Mouse (Mus musculus): ENCODE measurements around the gene Polr3b.

Polr3b gene

DNA sequence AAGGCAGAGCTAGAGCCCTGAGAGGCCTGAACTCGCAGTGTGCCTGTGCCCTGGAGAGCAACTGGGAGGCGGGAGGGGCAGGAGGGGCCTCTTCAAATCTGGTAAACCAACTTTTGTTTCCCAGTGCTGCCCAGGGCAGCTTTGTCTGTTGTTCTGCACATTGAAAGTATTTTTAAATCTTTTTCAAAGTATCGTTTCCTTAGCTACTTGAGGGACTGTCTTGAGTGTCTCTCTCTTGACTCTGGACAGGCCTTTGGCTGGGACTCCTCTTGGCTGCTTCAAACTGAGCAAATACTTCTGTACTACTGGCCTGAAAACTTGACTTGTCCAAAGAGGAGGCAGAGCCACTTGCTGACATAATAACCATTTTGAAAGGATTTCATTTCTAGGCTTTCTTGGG lies 11.3 kb upstream of the Polr3b start:
- DNase-seq (ENCODE audit: low spot score in 2 of 2), result no peak

GRCm38 (mm10) chr10:84611664-84612063 lies 10.4 kb upstream of the Polr3b start:
- DNase-seq (ENCODE audit: low spot score in 2 of 2), result no peak

- no peak for DNase-seq (ENCODE audit: low spot score in 2 of 2)
Measured at GRCm38 (mm10) chr10:84612281-84612680, 9.8 kb upstream of the Polr3b start.

DNA sequence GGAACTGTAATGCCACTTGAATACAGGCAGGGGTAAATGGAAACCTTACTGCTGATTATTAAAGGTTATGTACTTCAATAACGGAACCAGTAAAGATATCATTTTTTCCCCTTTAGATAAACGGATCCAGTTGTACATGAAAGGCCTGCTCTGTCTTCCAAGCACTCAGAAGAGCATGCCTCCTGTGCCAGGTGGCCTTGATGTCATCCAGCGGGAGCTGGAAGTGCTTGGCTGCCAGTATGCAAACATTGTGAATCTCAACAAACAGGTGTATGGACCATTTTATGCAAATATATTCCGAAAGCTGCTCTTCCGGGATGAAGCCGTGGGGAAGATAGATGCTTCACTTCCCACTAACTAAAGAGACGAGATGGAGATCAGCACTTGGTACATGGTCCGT lies 8.7 kb upstream of the Polr3b start:
- no peak for DNase-seq (ENCODE audit: low spot score in 2 of 2)

- DNase-seq (ENCODE audit: low spot score in 2 of 2), result no peak
Measured at GRCm38 (mm10) chr10:84615076-84615475, 7.0 kb upstream of the Polr3b start.

GRCm38 (mm10) chr10:84631182-84631581 lies 9.1 kb downstream of the Polr3b start:
- no peak for DNase-seq (ENCODE audit: low spot score in 2 of 2)

DNA sequence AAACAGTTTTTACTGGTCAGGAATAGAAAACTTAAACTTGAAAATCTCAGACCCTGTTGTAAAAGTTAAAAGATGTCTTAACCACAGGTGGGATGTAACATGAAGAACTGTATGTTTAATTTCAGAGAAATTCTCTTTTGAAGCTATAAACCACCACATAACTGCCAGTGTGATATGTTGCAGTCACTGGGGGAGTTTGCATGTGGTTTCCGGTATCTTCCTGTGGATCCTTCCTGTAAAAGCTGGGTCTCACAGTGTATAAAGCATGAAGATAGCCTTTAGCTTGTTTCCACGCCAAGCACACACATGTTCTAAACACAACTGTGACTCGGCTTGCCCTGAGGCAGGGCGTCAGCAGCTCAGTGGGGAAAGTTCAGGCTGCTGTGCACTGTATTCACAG lies 9.9 kb downstream of the Polr3b start:
- DNase-seq (ENCODE audit: low spot score in 2 of 2), result no peak

DNA sequence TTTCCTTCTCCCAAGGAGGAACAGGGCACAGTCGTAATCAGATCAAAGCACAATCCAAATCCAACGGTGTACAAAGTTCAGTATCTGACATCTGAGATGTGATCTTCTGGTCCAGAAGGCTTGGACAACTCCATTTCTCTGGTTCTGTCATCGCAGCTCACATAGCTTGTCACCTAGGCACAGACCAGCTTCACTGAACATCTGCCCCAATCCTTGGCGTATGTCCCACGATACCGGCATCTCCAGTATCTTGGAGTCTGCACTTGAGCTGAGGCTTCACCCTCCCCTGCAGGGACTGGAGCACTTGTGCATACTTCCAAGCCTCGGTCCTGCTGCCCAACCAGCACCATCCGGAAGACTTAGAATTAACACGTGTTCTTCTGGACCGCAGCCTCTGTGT lies 14.6 kb downstream of the Polr3b start:
- no peak for DNase-seq (ENCODE audit: low spot score in 2 of 2)

DNA sequence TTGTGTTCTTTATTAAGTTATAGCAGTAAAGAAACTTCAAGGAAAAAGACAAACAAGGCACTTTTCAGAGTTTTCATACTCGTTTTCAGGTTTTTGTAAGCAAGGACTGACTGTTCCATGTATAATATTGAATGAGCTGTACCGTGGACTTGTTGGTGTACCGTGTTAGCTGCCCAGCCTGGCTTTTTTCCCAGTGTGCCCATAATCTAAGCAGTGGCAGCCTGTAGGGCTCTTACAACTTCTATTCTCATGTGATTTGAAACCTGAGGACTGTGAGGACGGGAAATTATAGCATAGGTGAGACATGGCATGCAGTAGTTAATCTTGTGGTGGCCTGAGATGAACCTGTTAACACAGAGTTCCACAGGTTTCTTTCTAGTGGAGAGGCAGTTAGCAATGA lies 16.3 kb downstream of the Polr3b start:
- no peak for DNase-seq (ENCODE audit: low spot score in 2 of 2)

DNA sequence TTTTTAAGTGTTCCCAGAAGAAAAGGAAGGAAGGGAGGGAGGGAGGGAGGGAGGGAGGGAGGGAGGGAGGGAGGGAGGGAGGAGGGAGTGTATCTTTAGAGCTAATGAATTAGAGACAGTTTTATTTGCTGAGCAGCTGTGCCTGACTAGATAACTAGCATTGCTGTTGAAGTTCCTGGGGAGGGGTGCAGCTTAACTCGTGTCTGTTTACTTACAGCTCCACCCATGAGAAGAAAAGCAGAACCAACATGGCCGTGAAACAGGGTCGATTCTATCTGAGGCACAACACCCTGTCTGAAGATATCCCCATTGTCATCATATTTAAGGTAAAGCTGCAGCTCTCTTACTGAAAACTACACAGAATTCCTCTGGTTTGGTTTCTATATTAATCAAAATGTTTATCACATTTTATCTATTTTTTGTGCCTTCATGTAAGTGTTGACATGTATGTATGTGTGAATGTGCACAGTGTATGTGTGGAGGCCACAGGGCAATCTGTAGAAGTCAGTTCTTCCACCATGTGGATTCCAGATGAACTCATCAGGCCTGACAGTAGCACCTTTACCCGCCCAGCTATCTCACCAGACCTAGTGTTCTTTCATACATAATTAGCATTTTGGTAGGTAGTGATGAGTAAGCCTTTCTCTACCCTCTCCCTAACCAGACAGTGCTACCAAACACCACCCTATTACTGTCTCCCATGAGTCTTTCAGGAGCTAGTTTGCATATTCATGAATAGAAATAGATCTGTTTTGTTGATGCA lies 17.6 kb downstream of the Polr3b start:
- DNase-seq (ENCODE audit: low spot score in 2 of 2), result no peak

DNA sequence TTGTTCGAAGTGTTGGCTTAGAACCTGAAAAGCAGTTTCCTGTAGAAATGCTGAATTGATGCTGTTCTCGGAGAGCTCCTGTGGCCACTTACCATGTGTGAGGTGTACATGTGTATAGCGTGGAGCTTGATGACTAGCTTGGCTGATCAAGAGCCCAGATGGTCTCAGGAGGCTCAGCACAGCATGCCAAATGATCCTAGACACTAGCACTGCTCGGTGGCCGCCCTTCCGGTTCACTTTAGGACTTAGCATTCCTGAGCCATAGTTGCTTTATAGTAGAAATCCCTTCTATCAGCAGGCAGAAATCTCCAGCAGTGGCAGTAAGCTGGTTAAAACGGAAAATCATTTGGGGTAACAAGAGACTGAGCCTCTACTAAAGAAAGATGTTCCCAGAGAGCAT lies 18.8 kb downstream of the Polr3b start:
- DNase-seq (ENCODE audit: low spot score in 2 of 2), result no peak

- DNase-seq (ENCODE audit: low spot score in 2 of 2), result no peak
Measured at GRCm38 (mm10) chr10:84641576-84641975, 19.5 kb downstream of the Polr3b start.

GRCm38 (mm10) chr10:84645940-84646339 lies 23.8 kb downstream of the Polr3b start:
- no peak for DNase-seq (ENCODE audit: low spot score in 2 of 2)

DNA sequence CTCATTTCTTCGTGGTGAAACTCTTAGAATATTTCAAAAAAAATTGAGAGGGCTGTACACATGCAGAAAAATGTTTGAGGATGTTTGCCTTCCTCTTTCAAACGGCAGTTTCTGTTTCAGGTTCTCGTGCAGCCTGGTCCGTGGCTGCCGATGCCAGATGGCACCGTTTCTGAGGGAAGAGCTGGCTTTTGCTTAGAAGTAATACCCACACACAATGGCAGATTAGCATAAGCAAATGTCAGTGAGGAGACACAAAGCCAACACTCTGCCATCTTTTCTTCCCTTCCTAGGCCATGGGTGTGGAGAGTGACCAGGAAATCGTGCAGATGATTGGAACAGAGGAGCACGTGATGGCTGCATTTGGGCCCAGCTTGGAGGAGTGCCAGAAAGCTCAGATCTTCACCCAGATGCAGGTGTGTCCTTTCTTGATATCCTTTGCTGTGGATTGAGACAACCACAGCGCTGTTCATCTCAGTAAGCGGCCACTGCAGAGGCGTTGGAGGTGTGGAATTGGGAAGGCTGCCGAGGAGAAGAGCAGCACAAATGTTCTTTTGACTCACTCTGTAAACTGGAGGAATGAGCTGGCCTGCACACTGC lies 24.5 kb downstream of the Polr3b start:
- no peak for DNase-seq (ENCODE audit: low spot score in 2 of 2)

- DNase-seq (ENCODE audit: low spot score in 2 of 2), result no peak
Measured at GRCm38 (mm10) chr10:84647264-84647663, 25.2 kb downstream of the Polr3b start.

GRCm38 (mm10) chr10:84648911-84649310 lies 26.8 kb downstream of the Polr3b start:
- DNase-seq (ENCODE audit: low spot score in 2 of 2), result no peak

DNA sequence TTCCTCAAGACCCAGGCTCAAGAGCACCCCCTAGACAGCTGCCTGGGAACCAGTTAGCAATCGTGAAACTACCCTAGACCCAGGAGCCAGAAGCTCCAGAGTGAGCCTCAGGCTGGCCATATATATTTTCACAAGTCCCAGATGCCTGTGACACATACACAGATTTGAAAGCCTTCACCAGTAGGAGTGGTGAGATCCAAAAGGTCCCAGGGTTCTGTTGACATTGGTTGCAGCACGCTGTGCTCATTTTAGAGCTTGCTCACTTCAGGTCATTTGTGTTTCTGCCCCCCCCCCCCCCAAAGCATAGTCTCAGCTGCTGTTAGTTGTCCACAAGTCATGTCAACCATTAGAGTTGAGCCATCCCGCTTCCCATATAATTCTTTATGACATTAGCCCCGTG lies 31.9 kb downstream of the Polr3b start:
- no peak for DNase-seq (ENCODE audit: low spot score in 2 of 2)

DNA sequence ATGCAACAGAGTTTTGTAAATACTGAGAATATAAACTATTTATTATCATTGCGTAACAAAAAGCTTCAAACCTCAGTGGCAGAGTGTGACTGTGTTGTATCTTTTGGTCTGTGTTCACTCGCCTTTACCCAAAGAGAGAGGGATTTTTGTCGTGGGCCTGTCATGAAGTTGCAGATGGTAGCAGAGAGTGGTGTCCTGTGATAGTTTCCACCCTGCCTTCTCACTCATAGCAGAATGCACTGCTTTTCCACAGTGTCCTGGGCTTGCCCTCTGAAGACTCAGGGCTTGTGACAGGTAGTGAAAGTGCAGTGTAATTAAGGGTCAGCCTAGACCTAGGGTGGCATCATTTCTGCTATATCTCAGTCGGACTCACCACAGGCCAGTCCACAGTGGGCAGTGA lies 32.6 kb downstream of the Polr3b start:
- DNase-seq (ENCODE audit: low spot score in 2 of 2), result no peak

- DNase-seq (ENCODE audit: low spot score in 2 of 2), result peak; percentile 7 to 36
Measured at GRCm38 (mm10) chr10:84656618-84657017, 34.5 kb downstream of the Polr3b start.

GRCm38 (mm10) chr10:84657437-84658087 lies 35.5 kb downstream of the Polr3b start:
- no peak for DNase-seq (ENCODE audit: low spot score in 2 of 2)

DNA sequence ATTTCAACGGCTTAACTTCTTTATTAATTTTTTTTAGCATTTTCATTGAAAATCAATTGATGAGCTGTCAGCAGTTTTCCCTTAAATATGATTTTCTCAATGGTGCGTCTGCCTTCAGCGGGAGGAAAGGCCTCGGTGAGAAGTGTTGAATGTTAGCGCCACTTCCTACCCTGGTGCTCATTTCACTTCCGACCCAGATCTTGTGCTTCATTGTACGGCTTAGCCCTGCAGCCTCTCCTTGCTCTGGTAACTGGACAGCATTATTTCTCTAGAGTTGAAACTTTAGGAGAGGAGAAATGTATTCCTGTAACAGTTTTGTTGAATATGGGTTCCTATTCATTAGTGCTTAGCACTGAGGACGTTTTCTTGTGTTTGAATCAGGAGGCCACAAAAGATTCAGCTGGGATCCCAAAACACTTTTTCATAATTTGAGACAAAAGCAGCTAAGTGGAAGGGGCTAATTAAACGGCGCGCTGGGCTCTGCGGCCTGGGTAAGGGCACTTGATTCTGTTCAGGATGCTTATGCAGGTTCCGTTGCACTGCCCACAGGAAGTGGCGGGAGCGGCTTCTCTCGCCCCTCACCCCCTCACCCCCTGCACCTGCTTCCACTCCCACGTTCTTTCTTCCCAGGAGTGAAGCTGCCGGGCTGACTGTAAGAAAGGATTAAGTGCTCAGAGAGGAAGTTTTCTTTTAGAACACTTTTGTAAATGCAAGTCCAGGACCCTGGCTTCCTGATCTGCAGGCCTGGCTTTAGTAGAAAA lies 36.2 kb downstream of the Polr3b start:
- no peak for DNase-seq (ENCODE audit: low spot score in 2 of 2)

- no peak for DNase-seq (ENCODE audit: low spot score in 2 of 2)
Measured at GRCm38 (mm10) chr10:84659281-84659680, 37.2 kb downstream of the Polr3b start.
